ENCODE assay signal across 15 mouse cellular contexts in genomic region chr7:18827792-18828546, GRCm38 (mm10). TPM values are rescaled to one million over a fixed set of nuclear protein-coding genes. Genes with fewer than 3 reads are reported as not detected.
DNase-seq lines count a peak whose midpoint lies in the region; ATAC-seq and TF ChIP-seq lines count a peak whose summit lies in the region.
"Had no signal": no experiment of that assay in that cellular context is flagged by ENCODE, and none has a peak within 500 bp of the region (broad histone marks: within the 10 kb centered on the region; RNA-seq: fewer than 3 reads in every experiment).

No protein-coding gene starts in this region.

- no peak overlapping the region for H3K4me2 ChIP-seq in forebrain, embryonic 11.5 days (ENCODE audit: low read depth, low read length, severe bottlenecking)
- H3K4me2 ChIP-seq in forebrain, embryonic 15.5 days (replicated peaks): no peak overlapping the region
- H3K4me2 ChIP-seq in lung, embryonic 14.5 days: no peak overlapping the region
- 0 out of 2 replicates have a peak overlapping the region, but pooled peaks have one; percentile 19 for H3K4me2 ChIP-seq in limb, embryonic 13.5 days (replicated peaks)

- no peaks in the 10 kb centered on the region for H3K27me3 ChIP-seq in forebrain, embryonic 11.5 days (ENCODE audit: control insufficient read depth, insufficient read depth, low read length)
- no peaks in the 10 kb centered on the region for H3K27me3 ChIP-seq in forebrain, embryonic 15.5 days
- H3K27me3 ChIP-seq in lung, embryonic 14.5 days (ENCODE audit: insufficient read depth, low read length): no peaks in the 10 kb centered on the region
- H3K27me3 ChIP-seq in limb, embryonic 13.5 days: no peaks in the 10 kb centered on the region

- no peak overlapping the region for H3K9ac ChIP-seq in forebrain, embryonic 11.5 days (ENCODE audit: low read length)
- no peak overlapping the region for H3K9ac ChIP-seq in forebrain, embryonic 15.5 days (replicated peaks)
- no peak overlapping the region for H3K9ac ChIP-seq in lung, embryonic 14.5 days
- H3K9ac ChIP-seq in limb, embryonic 13.5 days: no peak overlapping the region

- no peaks in the 10 kb centered on the region for H3K36me3 ChIP-seq in forebrain, embryonic 11.5 days (ENCODE audit: control insufficient read depth, insufficient read depth, low read length)
- H3K36me3 ChIP-seq in forebrain, embryonic 15.5 days: no peaks in the 10 kb centered on the region
- H3K36me3 ChIP-seq in lung, embryonic 14.5 days (ENCODE audit: insufficient read depth): no peaks in the 10 kb centered on the region
- no peaks in the 10 kb centered on the region for H3K36me3 ChIP-seq in limb, embryonic 13.5 days

- no peak overlapping the region for H3K4me3 ChIP-seq in forebrain, embryonic 11.5 days (ENCODE audit: low read depth, low read length)
- no peak overlapping the region for H3K4me3 ChIP-seq in forebrain, embryonic 15.5 days
- H3K4me3 ChIP-seq in lung, embryonic 14.5 days (ENCODE audit: low read depth, low read length): no peak overlapping the region
- H3K4me3 ChIP-seq in limb, embryonic 13.5 days: no peak overlapping the region

- 65% methylated on average over 26 of the region's 26 CpGs for WGBS in forebrain, embryonic 11.5 days
- 64% methylated on average over 26 of the region's 26 CpGs for WGBS in forebrain, embryonic 15.5 days
- 61% methylated on average over 26 of the region's 26 CpGs for WGBS in lung, embryonic 14.5 days
- WGBS in limb, embryonic 13.5 days: 58% methylated on average over 26 of the region's 26 CpGs

- ATAC-seq in forebrain, embryonic 11.5 days (replicated peaks; ENCODE audit: low FRiP score): 0 out of 2 replicates have a peak, but pooled peaks have one; percentile 44
- no peak for ATAC-seq in forebrain, embryonic 15.5 days (replicated peaks)
- ATAC-seq in lung, embryonic 14.5 days (ENCODE audit: insufficient read depth): peak; percentile 31; the same call in 1 of the 2 replicates
- no peak for ATAC-seq in limb, embryonic 13.5 days (ENCODE audit: low FRiP score, low read depth)
- ATAC-seq: lung, postnatal 0 days had no signal

- no peak for DNase-seq in forebrain, embryonic 11.5 days (ENCODE audit: low spot score)
- DNase-seq in lung, embryonic 14.5 days: no peak
- no peak for DNase-seq in lung, adult 18-20 months
- DNase-seq in WW6 (ENCODE audit: low read depth, low spot score): peak; percentile 45
- DNase-seq in gastrocnemius, postnatal 4 days (ENCODE audit: low spot score in 2 of 2): no peak
- no peak for DNase-seq in adrenal gland, adult 8-10 months
- DNase-seq: spleen, adult 18-20 months; thymus, adult 2 months had no signal

- no peaks in the 10 kb centered on the region for H3K9me3 ChIP-seq in forebrain, embryonic 11.5 days (ENCODE audit: control insufficient read depth, low read length)
- no peaks in the 10 kb centered on the region for H3K9me3 ChIP-seq in forebrain, embryonic 15.5 days
- H3K9me3 ChIP-seq in lung, embryonic 14.5 days (ENCODE audit: low read depth, low read length): no peaks in the 10 kb centered on the region
- H3K9me3 ChIP-seq in limb, embryonic 13.5 days: no peaks in the 10 kb centered on the region

- TF ChIP-seq CTCF in lung, embryonic 14.5 days (IDR thresholded peaks at IDR 0.05; ENCODE audit: low read depth): no peak

- no peaks in the 10 kb centered on the region for H3K4me1 ChIP-seq in forebrain, embryonic 11.5 days (replicated peaks; ENCODE audit: control insufficient read depth, insufficient read depth, low read length)
- H3K4me1 ChIP-seq in forebrain, embryonic 15.5 days: no peaks in the 10 kb centered on the region
- no peaks in the 10 kb centered on the region for H3K4me1 ChIP-seq in lung, embryonic 14.5 days (ENCODE audit: insufficient read depth)
- H3K4me1 ChIP-seq in limb, embryonic 13.5 days: no peaks in the 10 kb centered on the region

- no peak overlapping the region for H3K27ac ChIP-seq in forebrain, embryonic 11.5 days (ENCODE audit: low read depth, low read length)
- no peak overlapping the region for H3K27ac ChIP-seq in forebrain, embryonic 15.5 days (replicated peaks)
- no peak overlapping the region for H3K27ac ChIP-seq in lung, embryonic 14.5 days (ENCODE audit: low read depth)
- H3K27ac ChIP-seq in limb, embryonic 13.5 days: no peak overlapping the region

RNA-seq across cellular contexts. Expression of gene Psg17, which starts 6.6 kb away (rescaled TPM):
- not detected in 2 replicates for polyA plus RNA-seq in forebrain, embryonic 11.5 days (2014; fragmentation: Nextera tagmentation; extraction: Ambion mirVana)
- not detected in 2 replicates for polyA plus RNA-seq in forebrain, embryonic 15.5 days (2015; fragmentation: Nextera tagmentation; extraction: Ambion mirVana)
- polyA plus RNA-seq in lung, embryonic 14.5 days (2014; fragmentation: Nextera tagmentation; extraction: Ambion mirVana): 0.08 TPM in 1 of 2 replicates, not detected in the other
- 0.09 TPM in 1 of 2 replicates, not detected in the other for polyA plus RNA-seq in limb, embryonic 13.5 days (2015; fragmentation: Nextera tagmentation; extraction: Ambion mirVana)
- not detected for total RNA-seq in gastrocnemius, postnatal 4 days (2021)
- total RNA-seq in adrenal gland, adult 8-10 months (2022): not detected
- total RNA-seq: heart, postnatal 10 days; left cerebral cortex, postnatal 25 days had no signal
- polyA plus RNA-seq: lung, postnatal 0 days had no signal

RNA-seq across cellular contexts. Expression of gene Mill2, which starts 11.8 kb away (rescaled TPM):
- polyA plus RNA-seq in forebrain, embryonic 11.5 days (2014; fragmentation: Nextera tagmentation; extraction: Ambion mirVana): 0.09 TPM in 1 of 2 replicates, not detected in the other
- 0.13 and 0.29 TPM in 2 replicates for polyA plus RNA-seq in forebrain, embryonic 15.5 days (2015; fragmentation: Nextera tagmentation; extraction: Ambion mirVana)
- 0.81 and 0.92 TPM in 2 replicates for polyA plus RNA-seq in lung, embryonic 14.5 days (2014; fragmentation: Nextera tagmentation; extraction: Ambion mirVana)
- 0.17 and 0.23 TPM in 2 replicates for polyA plus RNA-seq in limb, embryonic 13.5 days (2015; fragmentation: Nextera tagmentation; extraction: Ambion mirVana)
- total RNA-seq in gastrocnemius, postnatal 4 days (2021): 1 to 10 TPM; 4.3 to 4.6 TPM
- total RNA-seq in adrenal gland, adult 8-10 months (2022): 10 to 100 TPM in 3 of 4 experiments, 1 to 10 TPM in 1; 8.5 to 12.4 (median 11.2) TPM
- polyA plus RNA-seq: neural tube, embryonic 14.5 days had no signal

RNA-seq across cellular contexts. Expression of gene Psg19, which starts 29.6 kb away (rescaled TPM):
- polyA plus RNA-seq in forebrain, embryonic 11.5 days (2014; fragmentation: Nextera tagmentation; extraction: Ambion mirVana): not detected in 2 replicates
- polyA plus RNA-seq in forebrain, embryonic 15.5 days (2015; fragmentation: Nextera tagmentation; extraction: Ambion mirVana): not detected in 2 replicates
- polyA plus RNA-seq in lung, embryonic 14.5 days (2014; fragmentation: Nextera tagmentation; extraction: Ambion mirVana): not detected in 2 replicates
- polyA plus RNA-seq in limb, embryonic 13.5 days (2015; fragmentation: Nextera tagmentation; extraction: Ambion mirVana): not detected in 2 replicates
- not detected for total RNA-seq in gastrocnemius, postnatal 4 days (2021)
- not detected for total RNA-seq in adrenal gland, adult 8-10 months (2022)
- total RNA-seq: heart, postnatal 10 days; left cerebral cortex, postnatal 25 days had no signal
- polyA plus RNA-seq: gonadal fat pad, adult 2 months; lung, postnatal 0 days; neural tube, embryonic 14.5 days; thymus, adult 2 months had no signal

RNA-seq across cellular contexts. Expression of gene Pglyrp1, which starts 43.2 kb away (rescaled TPM):
- 0.48 and 0.94 TPM in 2 replicates for polyA plus RNA-seq in forebrain, embryonic 11.5 days (2014; fragmentation: Nextera tagmentation; extraction: Ambion mirVana)
- 18.2 and 19.2 TPM in 2 replicates for polyA plus RNA-seq in forebrain, embryonic 15.5 days (2015; fragmentation: Nextera tagmentation; extraction: Ambion mirVana)
- 2.5 and 2.6 TPM in 2 replicates for polyA plus RNA-seq in lung, embryonic 14.5 days (2014; fragmentation: Nextera tagmentation; extraction: Ambion mirVana)
- 0.74 and 1.0 TPM in 2 replicates for polyA plus RNA-seq in limb, embryonic 13.5 days (2015; fragmentation: Nextera tagmentation; extraction: Ambion mirVana)
- total RNA-seq in gastrocnemius, postnatal 4 days (2021): 1 to 10 TPM; 2.6 TPM
- 1 to 10 TPM; 1.3 to 2.8 (median 1.8) TPM for total RNA-seq in adrenal gland, adult 8-10 months (2022)

Comparison
In these comparisons a context has a peak if more than half of its experiments do, and no peak if none do; other contexts are left out.
1. ATAC-seq: peak in forebrain, embryonic 11.5 days (single experiment) and lung, embryonic 14.5 days (single experiment); none in forebrain, embryonic 15.5 days (single experiment) and limb, embryonic 13.5 days (single experiment).